Mouse (Mus musculus) C2C12 (cell line): ENCODE results near the gene Dnah3. TPM values are rescaled to one million over a fixed set of nuclear protein-coding genes. Genes with fewer than 3 reads are reported as not detected.

Source experiments
- H3K27me3 ChIP-seq: one replicate; pipeline ENCODE4 v1.6.1; 2011; ENCODE audit not compliant: control insufficient read depth, insufficient read depth, insufficient read length
- H3K36me3 ChIP-seq: one replicate; pipeline ENCODE4 v1.6.1; 2011; ENCODE audit not compliant: control insufficient read depth, insufficient read depth
- H3K4me3 ChIP-seq: one replicate; pipeline ENCODE4 v1.5.1; 2011; ENCODE audit warnings: mild to moderate bottlenecking, control low read depth; ENCODE audit not compliant: poor library complexity, insufficient read depth, severe bottlenecking
- H3K79me2 ChIP-seq: one replicate; pipeline ENCODE4 v1.6.1; 2011; ENCODE audit not compliant: control insufficient read depth, insufficient read depth
- H3K79me3 ChIP-seq: one replicate; pipeline ENCODE4 v1.6.1; 2011; ENCODE audit warnings: low read depth, control low read depth
- H3ac ChIP-seq: one replicate; pipeline ENCODE3; 2011; ENCODE audit warnings: low read depth; ENCODE audit not compliant: control insufficient read depth, insufficient read length
- CEBPB ChIP-seq: IDR thresholded peaks from one replicate; pipeline ENCODE4 v1.6.1; 2011; ENCODE audit warnings: low read depth, mild to moderate bottlenecking, control low read depth, moderate library complexity
- CTCF ChIP-seq: IDR thresholded peaks from one replicate; pipeline ENCODE4 v1.5.1; 2011; ENCODE audit not compliant: control insufficient read depth, insufficient read depth, insufficient read length
- FOSL1 ChIP-seq: IDR thresholded peaks from one replicate; pipeline ENCODE4 v1.8.0; 2011; ENCODE audit warnings: mild to moderate bottlenecking, low read length; ENCODE audit not compliant: poor library complexity, insufficient read depth, severe bottlenecking
- MAX ChIP-seq: IDR thresholded peaks from one replicate; pipeline ENCODE4 v1.6.1; 2011; ENCODE audit warnings: mild to moderate bottlenecking, control low read depth
- MYOD1 ChIP-seq: IDR thresholded peaks from one replicate; pipeline ENCODE4 v1.6.1; 2011; ENCODE audit warnings: low read depth; ENCODE audit not compliant: control insufficient read depth, insufficient read length
- MYOG ChIP-seq: IDR thresholded peaks from one replicate; pipeline ENCODE4 v1.6.1; 2011; ENCODE audit not compliant: control insufficient read depth, insufficient read length; ENCODE audit errors: extremely low read depth
- USF1 ChIP-seq: IDR thresholded peaks from one replicate; pipeline ENCODE4 v1.6.1; 2011; ENCODE audit warnings: low read depth, mild to moderate bottlenecking, control low read depth, moderate library complexity
- polyA plus RNA-seq: library from polyadenylated mRNA; unstranded; fragments of >200 nt; fragmentation: generic; extraction: Trizol; gene quantifications from one replicate; pipeline ENCODE4 v1.2.1, GENCODE M21; 2012; ENCODE audit warnings: missing spikeins

Dnah3 gene
- polyA plus RNA-seq, 1 experiment: not detected

- no peaks in the 10 kb centered on the region for H3K79me2 ChIP-seq
- no peak for TF ChIP-seq USF1
- TF ChIP-seq FOSL1: no peak
- TF ChIP-seq CTCF: no peak
- TF ChIP-seq MYOG: no peak
- no peak for TF ChIP-seq MYOD1
- no peak for TF ChIP-seq MAX
- TF ChIP-seq CEBPB: no peak
- no peak overlapping the region for H3K4me3 ChIP-seq
- no peaks in the 10 kb centered on the region for H3K27me3 ChIP-seq
- H3K36me3 ChIP-seq: no peaks in the 10 kb centered on the region
- no peak overlapping the region for H3ac ChIP-seq
- H3K79me3 ChIP-seq: no peaks in the 10 kb centered on the region
Measured at GRCm38 (mm10) chr7:120123776-120124175, 28.7 kb upstream of the Dnah3 start.

DNA sequence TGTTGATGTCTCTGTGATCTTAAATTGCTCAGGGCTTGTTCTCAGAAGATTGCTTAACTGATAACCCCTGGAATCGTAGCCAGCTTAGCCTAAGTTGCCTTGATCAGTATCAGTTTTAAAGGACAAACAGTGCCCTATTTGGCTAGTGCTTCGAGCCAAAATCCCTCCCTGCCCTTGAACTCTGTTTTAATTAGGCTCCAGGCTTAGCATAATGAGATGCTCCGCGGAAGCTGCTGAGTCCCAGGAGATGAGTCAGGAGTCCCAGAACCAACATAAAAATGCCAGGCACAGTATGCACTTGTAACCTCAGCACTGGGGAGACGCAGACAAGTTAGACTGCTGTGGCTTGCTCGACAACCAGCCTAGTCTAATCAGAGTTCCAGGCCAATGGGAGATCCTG is 22.4 kb upstream of the Dnah3 start:
- Histone ChIP-seq H3K4me3 (no peak overlapping the region), H3K79me2 (no peaks in the 10 kb centered on the region), H3K36me3 (no peaks in the 10 kb centered on the region), H3K79me3 (no peaks in the 10 kb centered on the region), H3K27me3 (no peaks in the 10 kb centered on the region), H3ac (no peak overlapping the region)
- TF ChIP-seq USF1: no peak
- no peak for TF ChIP-seq CTCF
- TF ChIP-seq MYOD1: no peak
- TF ChIP-seq CEBPB: no peak
- TF ChIP-seq FOSL1: no peak
- no peak for TF ChIP-seq MAX
- TF ChIP-seq MYOG: no peak

DNA sequence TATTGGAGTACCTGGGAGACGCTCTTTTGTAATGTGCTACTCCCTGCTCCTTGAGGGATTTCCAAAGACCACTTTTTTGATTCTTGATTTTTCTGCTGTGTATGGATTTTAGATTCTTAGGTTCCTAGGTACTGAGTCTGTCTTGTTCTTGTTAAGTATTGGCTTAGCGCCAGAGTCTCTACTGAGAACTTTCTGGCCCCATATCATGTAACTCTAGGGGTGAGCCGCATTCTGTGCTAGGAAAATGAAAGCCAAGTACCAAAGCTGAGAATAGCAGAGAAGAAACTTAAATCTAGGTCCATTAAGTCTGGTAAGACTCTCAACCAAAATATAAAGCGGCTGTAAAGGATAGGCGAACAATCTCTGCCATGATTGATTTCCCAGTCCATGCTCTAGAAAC is 21.9 kb upstream of the Dnah3 start:
- Histone ChIP-seq H3ac (no peak overlapping the region), H3K79me2 (no peaks in the 10 kb centered on the region), H3K27me3 (no peaks in the 10 kb centered on the region), H3K4me3 (no peak overlapping the region), H3K36me3 (no peaks in the 10 kb centered on the region), H3K79me3 (no peaks in the 10 kb centered on the region)
- TF ChIP-seq MYOD1 (no peak), FOSL1 (no peak), CTCF (no peak), CEBPB (no peak), MYOG (no peak), USF1 (no peak), MAX (no peak)

DNA sequence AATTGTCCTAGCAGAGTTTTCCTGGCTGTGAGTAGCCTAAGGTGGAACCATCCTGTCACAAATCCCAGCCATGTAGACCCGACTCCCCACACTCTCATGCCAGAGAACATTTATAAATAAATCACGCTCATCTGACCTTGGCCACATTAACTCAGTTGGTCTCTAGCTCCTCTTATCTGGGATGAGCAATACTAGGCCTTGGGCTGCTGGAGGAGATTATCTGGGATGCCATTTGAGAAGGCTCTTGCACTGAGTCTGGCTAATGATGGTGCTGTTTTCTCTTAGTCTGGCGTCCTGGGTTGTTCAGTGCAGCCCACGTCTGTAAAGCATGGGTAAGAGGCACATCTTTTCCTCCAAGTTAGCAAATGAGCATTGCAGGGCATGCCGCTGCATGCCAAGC is 14.6 kb upstream of the Dnah3 start:
- Histone ChIP-seq H3K4me3 (no peak overlapping the region), H3ac (no peak overlapping the region), H3K79me3 (no peaks in the 10 kb centered on the region), H3K79me2 (no peaks in the 10 kb centered on the region), H3K27me3 (no peaks in the 10 kb centered on the region), H3K36me3 (no peaks in the 10 kb centered on the region)
- TF ChIP-seq CTCF (no peak), MYOD1 (no peak), FOSL1 (no peak), MYOG (no peak), USF1 (no peak), CEBPB (no peak), MAX (no peak)

DNA sequence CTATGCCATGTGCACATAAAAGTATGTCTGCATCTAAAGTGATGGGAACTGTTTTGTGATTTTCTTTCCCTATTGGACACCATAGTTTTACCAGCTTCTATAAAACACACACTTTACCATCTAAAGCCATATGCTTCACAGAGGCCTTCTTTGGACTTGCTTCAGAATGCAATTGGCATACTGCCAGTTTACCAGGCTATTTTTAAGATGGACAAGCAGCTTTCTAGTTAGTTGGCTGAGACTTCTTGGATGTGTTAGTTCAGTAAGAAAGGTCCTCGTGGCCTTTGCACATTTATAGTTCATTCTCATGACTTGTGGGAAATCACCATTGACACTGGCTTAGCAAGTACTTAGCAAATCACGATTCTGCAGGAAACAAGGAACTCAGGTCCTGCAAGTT is 11.3 kb upstream of the Dnah3 start:
- no peaks in the 10 kb centered on the region for H3K36me3 ChIP-seq
- no peaks in the 10 kb centered on the region for H3K79me3 ChIP-seq
- no peak overlapping the region for H3K4me3 ChIP-seq
- TF ChIP-seq FOSL1 (no peak), USF1 (no peak), MAX (no peak), CTCF (no peak), MYOD1 (no peak), MYOG (no peak), CEBPB (no peak)
- H3ac ChIP-seq: no peak overlapping the region
- no peaks in the 10 kb centered on the region for H3K27me3 ChIP-seq
- H3K79me2 ChIP-seq: no peaks in the 10 kb centered on the region

- no peak overlapping the region for H3K4me3 ChIP-seq
- TF ChIP-seq MAX (no peak), CEBPB (no peak), FOSL1 (no peak), USF1 (no peak), CTCF (no peak)
- no peaks in the 10 kb centered on the region for H3K79me2 ChIP-seq
- no peaks in the 10 kb centered on the region for H3K79me3 ChIP-seq
- H3K36me3 ChIP-seq: no peaks in the 10 kb centered on the region
- no peak overlapping the region for H3ac ChIP-seq
- no peaks in the 10 kb centered on the region for H3K27me3 ChIP-seq
Measured at GRCm38 (mm10) chr7:120104975-120105374, 9.9 kb upstream of the Dnah3 start.
